Mouse (Mus musculus): ENCODE data around the gene Tspear.
"Not testable (repeated sequence)": the region's sequence is repeated elsewhere in the genome, so short reads cannot be mapped to it uniquely, and the experiment has no call there.

Tspear gene

DNA sequence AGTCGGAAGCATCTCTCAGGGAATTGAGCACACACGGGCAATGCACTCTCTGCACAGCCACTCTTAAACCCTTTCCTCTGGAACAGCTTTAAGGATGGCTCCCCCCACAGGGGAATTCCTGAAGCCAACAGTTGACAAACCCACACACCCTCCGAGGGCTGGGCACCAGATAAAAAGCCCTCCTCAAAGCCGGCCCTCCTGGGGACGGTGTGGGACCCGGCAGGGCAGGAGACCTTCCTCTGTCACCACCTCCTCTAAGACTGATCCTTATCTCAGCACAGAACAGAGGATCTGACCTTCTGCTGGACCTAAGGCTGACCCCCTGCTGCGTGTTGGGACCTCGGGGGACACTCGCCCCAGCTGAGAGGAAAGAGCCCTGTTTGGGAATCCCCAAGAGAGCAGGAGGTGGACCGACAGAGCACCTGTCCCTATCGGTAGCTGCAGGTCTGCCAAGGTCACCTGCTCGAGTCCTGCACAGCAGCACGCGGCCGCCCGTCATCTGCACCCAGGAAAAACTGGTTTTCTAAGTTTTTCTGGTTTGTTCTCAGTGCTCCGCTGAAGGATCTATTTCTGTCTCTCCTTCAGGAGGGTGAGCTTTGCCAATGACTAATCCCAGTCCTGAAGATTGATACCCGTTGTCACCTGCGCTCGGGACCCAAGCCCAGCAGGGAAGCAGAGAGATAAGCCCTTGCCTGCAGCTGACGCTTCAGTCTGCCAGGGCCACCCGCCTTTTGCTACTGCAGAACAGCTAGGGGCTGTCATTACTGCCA, at the start of gene Tspear:
TSS of gene Tspear (plus strand) at position 675 of the 770 bp plus-strand sequence.
- no peak for DNase-seq (ENCODE audit: low spot score)

DNA sequence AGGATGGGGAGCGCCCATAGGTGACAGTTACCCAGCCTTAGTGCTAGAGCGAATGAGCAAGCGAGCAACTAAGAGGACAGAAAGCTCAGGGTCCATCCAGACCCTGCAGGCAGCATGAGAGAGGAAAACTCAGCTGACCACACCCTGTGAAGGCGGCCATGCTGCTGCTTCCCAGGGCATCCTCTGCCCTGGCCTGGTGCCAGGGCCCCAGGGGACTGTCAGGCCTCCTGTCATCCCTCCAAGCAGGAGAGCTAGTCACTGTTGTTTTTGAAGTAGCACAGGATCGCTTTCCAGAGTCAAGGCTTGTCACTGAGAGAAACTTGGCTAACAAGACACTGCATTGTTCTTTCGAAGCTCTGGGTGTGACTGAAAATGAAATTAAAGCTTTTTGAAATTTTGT, 47.4 kb upstream of the Tspear start:
- no peak for DNase-seq (ENCODE audit: low spot score)

DNA sequence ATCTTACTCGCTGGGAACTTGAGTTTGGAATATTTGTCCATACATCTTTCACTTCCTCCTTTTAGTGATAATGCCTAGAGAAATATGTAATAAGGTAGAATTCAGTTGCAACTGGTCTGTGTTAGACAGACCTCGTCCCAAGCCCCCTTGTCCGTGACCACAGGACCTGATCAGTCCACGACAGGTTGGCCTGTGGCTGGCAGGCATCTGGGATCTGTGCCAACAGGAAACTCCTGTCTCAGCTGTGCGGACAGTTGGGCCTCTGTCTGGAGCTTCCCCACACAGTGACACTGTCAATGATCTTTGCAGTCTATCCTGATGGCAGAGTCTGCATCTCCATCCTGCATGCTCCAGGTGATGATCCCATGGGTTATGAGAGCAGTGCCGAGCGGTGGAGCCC, 43.2 kb upstream of the Tspear start:
- DNase-seq (ENCODE audit: low spot score): no peak

DNA sequence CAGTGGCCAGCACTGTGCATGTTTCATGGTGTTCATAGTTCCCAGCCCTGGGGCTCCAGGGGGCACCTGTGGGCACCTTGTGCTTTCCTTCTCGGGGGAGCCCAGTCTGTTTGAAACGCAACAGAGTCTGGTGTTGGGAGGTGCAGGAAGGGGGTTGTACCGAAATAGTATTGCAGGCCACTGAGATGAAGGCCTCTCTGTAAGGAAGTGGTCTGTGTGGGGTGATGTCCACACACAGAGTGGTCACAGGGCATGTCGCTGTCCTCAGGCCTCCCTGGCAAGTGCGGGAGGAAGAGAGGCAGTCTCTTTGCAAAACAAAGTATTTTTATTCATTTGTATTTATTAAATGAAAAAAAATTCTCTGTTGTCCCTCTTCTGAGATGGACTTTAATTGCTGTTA, 40.8 kb upstream of the Tspear start:
- DNase-seq (ENCODE audit: low spot score): no peak

DNA sequence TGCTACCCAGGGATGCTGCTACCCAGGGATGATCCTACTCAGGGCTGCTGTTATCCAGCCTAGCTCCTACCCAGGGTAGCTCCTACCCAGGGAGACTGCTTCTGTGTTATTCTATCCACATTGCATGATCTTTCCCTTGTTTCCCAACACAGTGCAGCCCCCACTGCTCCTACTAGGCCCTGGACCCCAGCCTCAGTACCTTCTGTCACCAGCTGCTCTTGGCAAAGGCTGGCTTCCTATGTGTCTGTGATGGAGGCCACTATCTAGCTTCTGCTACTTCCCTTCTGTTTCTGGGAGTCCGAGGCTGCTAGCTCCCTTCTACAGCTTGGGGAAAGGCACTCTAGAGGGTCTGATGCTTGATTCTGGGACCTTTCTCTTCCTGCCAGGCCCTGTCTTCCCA, 38.9 kb upstream of the Tspear start:
- DNase-seq (ENCODE audit: low spot score): no peak

DNA sequence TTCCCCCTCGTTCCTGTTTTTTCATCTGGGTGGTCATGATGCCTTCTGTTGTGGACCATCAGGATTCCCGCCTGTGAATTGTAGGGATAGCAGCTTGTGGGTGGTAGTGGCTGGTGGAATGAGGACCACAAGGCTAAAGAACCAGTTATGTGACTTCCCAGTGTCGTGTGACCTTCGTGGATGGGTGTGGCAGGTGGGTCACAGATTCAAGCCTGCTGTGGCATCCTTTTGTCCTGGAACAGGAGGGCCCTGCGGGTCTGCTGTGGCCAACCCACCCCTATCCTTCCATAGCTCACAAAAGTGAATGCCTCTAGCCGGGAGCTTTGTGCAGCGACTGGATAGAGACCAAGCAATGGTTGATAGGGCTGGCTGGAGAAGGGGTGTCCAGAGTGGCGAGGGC, 38.5 kb upstream of the Tspear start:
- DNase-seq (ENCODE audit: low spot score): no peak

DNA sequence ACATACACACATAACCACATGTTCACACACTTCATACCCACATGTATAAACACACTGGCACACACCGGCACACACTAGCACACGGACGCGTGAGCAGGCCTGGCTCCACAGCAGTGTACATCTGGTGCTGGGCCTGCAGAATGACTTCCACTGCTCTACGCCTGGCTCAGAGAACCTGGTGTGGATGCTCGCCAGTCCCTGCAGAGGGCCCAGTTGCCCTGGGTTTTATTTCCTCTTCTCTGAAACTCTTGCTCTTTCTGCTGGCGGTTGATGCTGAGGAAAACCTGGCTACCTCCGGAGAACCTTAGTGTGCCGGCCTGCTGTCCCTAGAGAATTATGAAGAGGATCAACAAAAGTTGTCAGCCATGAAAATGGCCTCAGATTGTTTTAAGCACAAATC, 34.3 kb upstream of the Tspear start:
- no peak for DNase-seq (ENCODE audit: low spot score)

DNA sequence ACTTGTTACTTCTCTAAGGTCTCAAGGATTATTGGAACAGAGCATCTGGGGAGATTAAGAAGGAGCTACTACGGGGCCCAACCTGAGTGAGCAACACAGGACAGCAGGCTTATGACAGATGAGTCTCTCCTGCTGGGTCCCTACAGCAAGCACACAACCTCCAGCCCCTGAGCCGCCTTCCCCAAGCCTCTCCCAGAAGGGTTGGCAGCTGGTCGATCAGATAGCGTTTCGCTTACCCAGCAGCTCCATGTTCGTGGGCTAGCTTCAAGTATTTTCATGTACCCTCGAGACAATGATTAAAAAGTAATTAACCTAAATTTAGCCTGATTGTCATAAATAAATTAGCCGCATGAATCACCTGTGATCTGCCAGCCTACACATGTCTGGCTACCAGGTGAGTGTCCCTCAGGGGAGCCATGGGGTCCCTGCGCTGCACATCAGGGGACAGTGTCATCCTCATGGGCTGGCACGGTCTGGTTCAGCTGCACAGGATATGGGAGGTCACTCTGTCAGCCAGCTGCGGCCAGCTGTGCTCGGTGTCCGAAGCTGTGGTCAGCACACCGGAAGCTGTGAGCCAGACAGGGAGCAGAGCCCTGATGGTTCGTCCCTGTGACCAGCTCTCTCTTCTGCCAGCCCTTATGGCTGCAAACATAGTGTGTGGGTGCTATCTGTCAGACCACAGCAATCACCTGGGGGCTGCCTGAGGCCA, 27.9 kb upstream of the Tspear start:
- DNase-seq (ENCODE audit: low spot score): no peak

DNA sequence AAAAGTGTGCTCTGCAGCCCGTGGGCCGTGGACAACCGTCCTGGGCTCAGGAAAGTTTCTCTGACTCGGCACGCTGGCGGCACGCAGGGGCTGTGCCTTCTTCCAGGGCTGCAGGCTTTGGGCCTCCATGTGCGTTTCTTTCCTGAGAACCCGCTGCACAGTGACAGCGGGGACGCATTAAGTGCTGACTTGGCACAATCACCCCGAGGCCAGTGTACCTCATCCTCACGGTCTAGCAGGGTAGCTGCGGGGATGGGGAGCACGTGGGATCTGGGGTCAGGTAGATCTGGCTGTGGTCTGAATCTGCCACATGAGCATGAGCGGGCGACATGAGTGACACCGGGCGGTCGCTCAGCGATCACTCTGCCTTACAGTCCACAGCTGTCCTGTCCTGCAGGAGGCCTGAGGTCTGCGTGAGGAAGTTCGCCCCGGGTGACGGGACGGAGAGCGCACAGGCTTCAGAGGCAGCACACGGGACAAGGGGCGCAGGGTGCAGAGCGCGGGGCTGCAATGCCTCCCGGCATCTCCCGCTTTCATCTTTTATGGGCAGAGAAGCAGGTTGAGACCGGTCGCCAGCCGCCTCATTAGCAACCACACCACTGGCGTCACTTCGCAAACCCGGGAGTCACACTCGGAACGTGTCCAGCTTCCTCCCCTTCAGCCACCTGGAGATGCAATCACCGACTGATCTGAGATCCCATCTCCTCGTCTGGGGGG, 22.3 kb upstream of the Tspear start:
- no peak for DNase-seq (ENCODE audit: low spot score)

DNA sequence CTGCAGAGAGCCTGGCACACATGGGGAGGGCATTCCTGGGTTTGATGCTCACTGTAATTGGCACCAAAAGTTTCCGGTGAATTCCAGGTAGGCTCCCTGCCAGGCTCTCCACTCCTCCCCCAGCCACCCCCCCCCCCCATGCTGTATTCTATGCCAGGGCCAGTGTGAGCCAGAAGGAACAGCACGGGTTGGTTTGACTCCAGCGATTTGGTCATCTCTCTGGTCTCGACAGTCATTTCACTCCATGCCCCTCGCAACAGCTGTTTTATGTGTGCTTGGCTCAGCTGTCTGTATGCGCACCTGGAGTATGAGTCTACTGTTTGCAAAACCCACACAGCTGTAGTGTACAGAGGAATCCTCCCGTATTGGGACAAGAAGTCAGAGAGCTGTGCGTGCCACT, 20.0 kb upstream of the Tspear start:
- no peak for DNase-seq (ENCODE audit: low spot score)

DNA sequence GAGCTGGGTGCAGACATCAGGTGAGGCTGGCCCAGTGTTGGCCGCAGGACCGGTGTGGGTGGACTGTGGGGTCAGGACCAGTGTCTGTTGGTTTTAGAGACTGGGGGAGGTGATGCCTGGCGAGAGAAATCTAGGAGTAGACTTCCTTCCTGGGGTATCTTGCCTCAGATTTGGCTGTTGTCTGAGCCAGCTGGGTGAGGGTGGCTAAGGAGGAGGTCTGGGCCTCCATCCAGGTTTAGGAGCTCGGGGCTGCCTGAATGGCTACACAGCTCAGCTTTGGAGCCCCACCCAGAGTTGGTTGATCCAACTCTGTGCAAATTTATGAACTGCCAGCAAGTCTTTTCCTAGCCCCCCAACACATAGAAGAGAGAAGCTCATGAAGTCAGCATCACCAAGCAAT, 19.0 kb upstream of the Tspear start:
- no peak for DNase-seq (ENCODE audit: low spot score)

DNA sequence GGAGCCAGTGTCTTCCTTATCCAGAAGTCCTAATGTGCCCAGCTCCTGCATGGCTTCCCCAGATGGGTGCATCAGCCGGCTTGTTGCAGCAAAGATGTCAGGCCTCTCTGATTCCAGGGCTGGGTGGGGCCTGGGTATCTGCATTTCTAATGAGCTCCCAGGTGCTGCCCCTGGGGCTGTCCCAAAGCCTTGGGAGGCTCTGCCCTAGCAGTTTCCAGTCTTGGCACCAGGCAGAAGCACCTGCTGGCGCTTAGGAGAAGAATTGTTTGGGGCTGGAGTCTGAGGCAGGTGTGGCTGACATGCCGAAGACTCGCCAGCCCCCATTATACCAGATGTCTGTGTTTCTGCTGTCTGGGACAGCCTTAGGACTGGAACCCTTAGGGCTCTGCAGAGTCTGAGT, 15.7 kb upstream of the Tspear start:
- DNase-seq (ENCODE audit: low spot score): no peak

DNA sequence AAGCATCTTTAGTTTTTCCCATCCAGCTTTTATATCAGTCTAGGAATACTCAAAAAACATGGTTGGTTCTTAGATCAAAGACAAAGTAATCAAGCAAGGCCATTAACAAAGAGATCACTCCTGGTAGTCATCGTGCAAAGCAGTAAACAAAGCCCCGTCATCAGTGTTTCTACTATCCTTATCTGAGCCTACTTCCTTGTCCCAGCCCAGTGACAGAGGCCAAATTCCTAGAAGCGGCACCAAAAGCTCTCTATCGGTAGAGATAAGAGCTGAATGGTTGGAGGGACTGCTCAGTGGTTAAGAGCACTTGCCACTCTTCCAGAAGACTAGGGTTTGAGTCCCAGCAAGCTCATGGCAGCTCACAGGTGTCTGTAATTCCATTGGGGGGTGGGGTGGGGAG, 14.8 kb upstream of the Tspear start:
- DNase-seq (ENCODE audit: low spot score): no peak

DNA sequence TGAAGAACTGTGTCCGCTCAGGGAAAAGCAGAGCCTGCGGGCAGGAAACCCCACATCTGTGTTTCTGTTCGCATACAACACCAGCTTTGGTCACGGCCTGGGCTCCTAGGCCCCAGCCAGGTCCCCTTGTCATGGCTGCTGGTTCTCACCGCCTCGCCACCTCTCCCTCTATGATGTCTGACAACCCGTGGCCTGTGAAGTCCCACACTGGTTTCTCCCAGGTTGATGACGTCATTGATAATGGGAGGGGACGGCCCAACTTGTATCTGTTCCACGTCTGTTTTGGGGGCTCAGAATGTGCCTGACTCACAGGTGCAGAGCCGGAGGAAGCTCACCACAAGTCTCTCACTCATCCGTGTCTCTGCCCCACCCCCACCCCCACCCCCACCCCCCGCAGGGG, 12.6 kb upstream of the Tspear start:
- DNase-seq (ENCODE audit: low spot score): no peak

DNA sequence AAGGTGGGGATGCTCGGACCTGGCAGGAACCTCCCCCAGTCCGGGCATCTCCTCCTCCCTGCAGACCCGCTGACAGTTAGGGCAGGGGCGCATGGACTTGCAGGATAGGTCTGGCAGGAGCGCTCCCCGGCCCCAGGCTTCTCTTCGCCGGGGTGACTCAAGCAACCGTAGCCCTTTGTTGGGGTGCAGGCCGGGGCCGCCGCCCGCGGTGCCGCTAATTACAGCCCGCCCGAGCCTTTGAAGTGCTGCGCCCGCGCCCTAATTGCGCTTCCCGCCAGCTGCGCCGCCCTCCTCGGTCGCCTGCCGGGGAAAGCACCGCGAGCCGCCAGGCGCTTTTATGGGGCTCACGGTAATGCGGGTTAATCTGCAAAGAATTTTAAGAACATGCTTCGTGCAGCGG, 8.8 kb upstream of the Tspear start:
- DNase-seq (ENCODE audit: low spot score): no peak

DNA sequence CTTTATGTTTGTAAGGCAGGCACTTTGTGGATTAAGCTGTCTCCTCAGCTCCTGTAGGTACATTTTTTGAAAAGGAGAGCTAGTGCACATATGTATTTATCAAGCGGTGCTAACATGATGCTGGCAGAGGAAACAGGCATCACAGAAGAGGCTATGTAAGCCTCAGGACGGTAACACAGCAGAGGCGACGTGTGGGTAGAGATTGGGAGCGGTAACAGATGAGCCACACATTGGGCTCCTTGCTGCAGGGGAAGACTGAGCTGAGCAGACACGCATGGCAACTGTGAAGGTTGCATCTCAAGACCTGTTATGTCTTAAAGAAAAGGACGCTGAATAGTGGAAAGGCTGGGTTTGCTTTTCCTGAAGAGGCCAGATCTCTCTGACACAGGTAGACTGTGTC, 3.4 kb upstream of the Tspear start:
- no peak for DNase-seq (ENCODE audit: low spot score)

DNA sequence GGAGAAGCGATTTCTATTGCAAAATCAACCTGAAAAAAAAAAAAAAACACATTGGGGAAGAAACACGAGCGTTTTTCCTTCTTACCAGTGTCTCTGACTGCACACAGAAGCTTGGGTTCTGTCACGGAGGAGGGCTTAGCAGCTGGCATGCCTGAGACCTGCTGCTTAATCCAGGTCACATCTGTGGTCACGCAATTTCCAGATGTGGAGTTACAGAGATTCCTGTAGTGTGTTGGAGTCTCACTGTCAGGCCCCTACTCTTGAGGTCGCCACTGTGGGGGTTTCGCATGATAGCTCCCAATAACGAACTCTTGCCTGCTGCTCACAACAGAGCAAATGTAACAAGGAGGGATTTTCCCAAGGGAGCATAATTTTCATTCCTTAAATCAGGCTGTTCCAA, 2.2 kb upstream of the Tspear start:
- DNase-seq (ENCODE audit: low spot score): no peak

DNA sequence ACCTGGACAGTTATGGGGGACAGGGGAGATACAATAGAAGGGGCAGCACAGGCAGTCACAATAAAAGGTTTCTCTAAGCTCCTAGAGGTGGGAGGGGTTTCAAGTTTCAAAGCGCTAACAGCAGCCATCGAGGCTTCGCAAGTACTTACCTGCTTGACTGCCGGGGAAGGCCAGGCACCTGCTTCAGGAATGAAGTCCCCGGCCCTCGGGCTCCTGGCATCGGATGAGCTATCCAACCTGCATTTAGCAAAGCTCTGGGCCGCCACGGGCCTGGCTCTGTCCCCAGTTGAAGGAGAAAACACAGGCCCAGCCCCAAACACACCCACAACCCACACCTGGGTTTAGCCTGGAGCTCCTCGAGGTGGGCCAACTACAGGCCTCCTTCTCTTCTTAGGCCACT, 652 bp downstream of the Tspear start:
- no peak for DNase-seq (ENCODE audit: low spot score)

DNA sequence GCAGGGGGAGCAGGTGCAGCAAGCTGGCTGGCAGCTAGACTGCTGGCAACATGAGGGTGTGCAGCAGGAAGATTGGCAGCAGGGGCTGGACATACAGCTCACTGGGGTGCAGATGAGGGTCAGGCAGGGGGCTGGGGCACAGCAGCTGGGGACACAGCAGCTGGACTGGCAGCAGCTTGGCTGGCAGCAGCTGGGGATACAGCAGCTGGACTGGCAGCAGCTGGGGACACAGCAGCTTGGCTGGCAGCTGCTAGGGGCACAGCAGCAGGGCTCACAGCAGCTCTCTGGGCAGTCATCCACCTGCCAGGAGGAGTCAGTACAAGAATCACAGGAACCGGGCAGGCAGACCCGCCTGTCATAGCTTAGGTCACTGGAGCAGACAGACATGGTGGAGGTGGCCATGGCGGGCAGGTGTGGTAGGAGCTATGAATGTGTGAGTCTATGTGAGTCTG, 4.0 kb downstream of the Tspear start, which contains the start of gene Gm19402:
TSS of gene Gm19402 (minus strand) at position 402 of the 452 bp plus-strand sequence.
- DNase-seq (ENCODE audit: low spot score): not testable (repeated sequence)

DNA sequence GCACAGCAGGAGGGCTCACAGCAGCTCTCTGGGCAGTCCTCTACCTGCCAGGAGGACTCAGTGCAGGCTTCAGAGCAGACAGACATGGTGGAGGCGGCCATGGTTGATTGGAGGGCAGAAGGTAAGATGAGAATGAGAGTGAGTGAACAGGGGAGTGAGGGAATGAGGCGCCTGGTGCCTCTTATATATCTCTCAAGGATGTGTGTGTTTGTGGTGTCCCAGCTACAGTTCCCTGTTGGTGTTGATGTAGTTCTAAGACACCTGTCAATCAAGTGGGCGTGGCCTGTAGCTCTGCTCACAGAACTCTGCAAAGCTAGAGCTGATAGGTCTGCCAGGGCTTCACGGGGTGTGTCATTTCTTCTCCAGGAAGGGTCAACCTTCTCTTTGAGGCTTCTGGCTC, 10.8 kb downstream of the Tspear start, which contains the start of gene Gm9508:
TSS of gene Gm9508 (minus strand) at position 101 of the 400 bp plus-strand sequence.
- DNase-seq (ENCODE audit: low spot score): no peak

DNA sequence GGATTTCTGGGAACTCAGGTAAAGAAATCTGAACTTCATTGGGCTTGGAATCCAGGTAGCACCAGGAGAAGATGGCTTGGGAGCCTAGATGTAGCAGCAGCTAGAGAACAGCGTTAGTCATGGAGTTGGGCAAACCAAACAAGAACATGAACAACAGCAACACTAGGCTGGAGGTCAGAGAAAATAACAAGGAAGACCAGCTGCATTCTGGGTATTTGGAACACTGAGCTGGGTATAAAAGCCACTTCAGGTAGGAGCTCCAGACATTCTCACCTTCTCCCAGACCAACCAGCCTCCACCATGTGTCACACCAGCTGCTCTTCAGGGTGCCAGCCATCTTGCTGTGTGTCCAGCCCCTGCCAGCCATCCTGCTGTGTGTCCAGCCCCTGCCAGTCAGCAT, 20.0 kb downstream of the Tspear start, which contains the start of gene Gm10272:
TSS of gene Gm10272 (plus strand) at position 301 of the 400 bp plus-strand sequence.
- DNase-seq (ENCODE audit: low spot score): no peak

DNA sequence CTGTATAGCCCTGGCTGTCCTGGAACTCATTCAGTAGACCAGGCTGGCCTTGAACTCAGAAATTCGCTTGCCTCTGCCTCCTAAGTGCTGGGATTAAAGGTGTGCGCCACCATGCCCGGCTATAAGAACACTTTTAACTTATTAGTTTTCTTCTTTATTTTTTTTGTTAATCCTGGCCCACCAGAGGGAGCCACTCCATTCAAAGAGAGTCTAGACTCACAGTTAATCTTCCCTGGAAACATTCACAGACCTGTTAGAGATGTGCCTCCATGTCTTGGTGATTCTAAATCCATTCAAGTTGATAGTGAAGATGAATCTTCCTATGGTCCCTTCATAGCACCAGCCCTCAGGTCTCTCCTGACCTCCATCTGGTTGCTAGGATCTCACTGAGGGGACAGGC, 23.5 kb downstream of the Tspear start:
- DNase-seq (ENCODE audit: low spot score): no peak

DNA sequence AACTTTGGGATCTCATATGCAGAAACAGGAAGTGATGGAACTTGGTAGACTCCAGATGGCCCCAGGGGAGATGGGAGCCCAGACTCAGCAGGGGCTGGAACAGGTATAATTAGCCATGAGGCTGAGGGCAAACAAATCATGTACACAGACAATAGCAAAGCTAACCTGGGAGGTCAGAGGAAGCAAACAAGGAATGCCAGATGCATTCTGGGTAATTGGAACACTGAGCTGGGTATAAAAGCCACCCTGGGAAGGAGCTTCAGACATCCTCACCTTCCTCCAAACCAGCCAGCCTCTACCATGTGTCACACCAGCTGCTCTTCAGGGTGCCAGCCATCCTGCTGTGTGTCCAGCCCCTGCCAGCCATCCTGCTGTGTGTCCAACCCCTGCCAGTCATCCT, 24.8 kb downstream of the Tspear start, which contains the start of gene Gm10024:
TSS of gene Gm10024 (plus strand) at position 301 of the 400 bp plus-strand sequence.
- DNase-seq (ENCODE audit: low spot score): not testable (repeated sequence)
